Mouse (Mus musculus) MEL (cell line): ENCODE measurements around the gene Adamtsl2. TPM values are rescaled to one million over a fixed set of nuclear protein-coding genes. Genes with fewer than 3 reads are reported as not detected.

Experiments
- DNase-seq: peaks from one replicate; pipeline ENCODE4 v3.0.0; 2011; ENCODE audit warnings: low read depth, low spot score
- H3K27ac ChIP-seq: 2 replicates; pipeline ENCODE4 v1.5.1; 2012; ENCODE audit warnings: low read depth, mild to moderate bottlenecking, control low read depth, low read length, moderate library complexity; ENCODE audit not compliant: control insufficient read depth
- H3K27me3 ChIP-seq, 2 experiments: fragments of 150-350 bp in 1 of 2; sonication (generic) in 1 of 2; 2 replicates each; pipeline ENCODE4 v1.6.1; 2012; ENCODE audit warnings: low read length in 2 of 2, mild to moderate bottlenecking in 2 of 2, improper control_type of control experiment in 1 of 2, moderate library complexity in 1 of 2; ENCODE audit not compliant: insufficient read depth in 2 of 2, control insufficient read depth in 1 of 2
- H3K36me3 ChIP-seq, 2 experiments: 2 replicates each; pipeline ENCODE4 v1.6.1; 2012 to 2014; ENCODE audit warnings: low read length in 2 of 2, improper control_type of control experiment in 1 of 2, inconsistent platforms in 1 of 2, mild to moderate bottlenecking in 1 of 2; ENCODE audit not compliant: insufficient read depth in 2 of 2, control insufficient read depth in 1 of 2
- H3K4me1 ChIP-seq, 2 experiments: fragments of 150-350 bp in 1 of 2; sonication (generic) in 1 of 2; 2 replicates each; pipeline ENCODE4 v1.6.1; 2012; ENCODE audit warnings: low read length in 2 of 2, improper control_type of control experiment in 1 of 2, mild to moderate bottlenecking in 1 of 2; ENCODE audit not compliant: insufficient read depth in 2 of 2, control insufficient read depth in 1 of 2
- H3K4me3 ChIP-seq, 2 experiments: fragments of 150-350 bp in 1 of 2; sonication (generic) in 1 of 2; 2 replicates each; pipeline ENCODE4 v1.5.1; 2012; ENCODE audit warnings: low read depth in 2 of 2, low read length in 2 of 2, mild to moderate bottlenecking in 2 of 2, moderate library complexity in 2 of 2, control low read depth in 1 of 2, improper control_type of control experiment in 1 of 2; ENCODE audit not compliant: control insufficient read depth in 1 of 2, insufficient read depth in 1 of 2
- H3K79me2 ChIP-seq: 2 replicates; pipeline ENCODE4 v1.6.1; 2012; ENCODE audit warnings: mild to moderate bottlenecking, low read length, moderate library complexity; ENCODE audit not compliant: control insufficient read depth, poor library complexity, insufficient read depth
- H3K9ac ChIP-seq: 2 replicates; pipeline ENCODE4 v1.6.1; 2012; ENCODE audit warnings: low read depth, mild to moderate bottlenecking, control low read depth, low read length, moderate library complexity; ENCODE audit not compliant: control insufficient read depth, poor library complexity, severe bottlenecking
- H3K9me3 ChIP-seq: fragments of 150-350 bp; sonication (generic); replicated peaks from 2 replicates; pipeline ENCODE4 v1.6.1; 2012; ENCODE audit warnings: mild to moderate bottlenecking, low read length, improper control_type of control experiment, moderate library complexity; ENCODE audit not compliant: insufficient read depth
- BHLHE40 ChIP-seq: IDR thresholded peaks from 2 replicates; pipeline ENCODE4 v1.6.1; 2012; ENCODE audit warnings: low read depth, mild to moderate bottlenecking, inconsistent platforms, low read length, improper control_type of control experiment, borderline replicate concordance
- CHD2 ChIP-seq: IDR thresholded peaks from 2 replicates; pipeline ENCODE4 v1.6.1; 2011; ENCODE audit warnings: low read length, improper control_type of control experiment
- CTCF ChIP-seq, 3 experiments: IDR thresholded peaks in 2 of 3; conservative IDR thresholded peaks in 1 of 3; 2 replicates each; pipeline ENCODE4 v1.5.1; 2011 to 2012; ENCODE audit warnings: low read length in 3 of 3, low read depth in 2 of 3, mild to moderate bottlenecking in 2 of 3, improper control_type of control experiment in 1 of 3, inconsistent platforms in 1 of 3, mixed read lengths in 1 of 3, moderate library complexity in 1 of 3; ENCODE audit not compliant: control insufficient read depth in 1 of 3, insufficient read depth in 1 of 3, poor library complexity in 1 of 3, severe bottlenecking in 1 of 3
- E2F4 ChIP-seq: IDR thresholded peaks from 2 replicates; pipeline ENCODE4 v1.6.1; 2011; ENCODE audit warnings: low read depth, low read length, improper control_type of control experiment, borderline replicate concordance
- ELF1 ChIP-seq: IDR thresholded peaks from 2 replicates; pipeline ENCODE4 v1.6.1; 2014; ENCODE audit warnings: low read depth, mild to moderate bottlenecking, inconsistent platforms, low read length, improper control_type of control experiment, moderate library complexity
- EP300 ChIP-seq, 2 experiments: IDR thresholded peaks; 2 replicates each; pipeline ENCODE4 v1.6.1; 2011; ENCODE audit warnings: improper control_type of control experiment in 2 of 2, low read length in 2 of 2, low read depth in 1 of 2, mild to moderate bottlenecking in 1 of 2
- ETS1 ChIP-seq: IDR thresholded peaks from 2 replicates; pipeline ENCODE4 v1.6.1; 2012; ENCODE audit warnings: low read depth, mild to moderate bottlenecking, inconsistent platforms, low read length, improper control_type of control experiment, moderate library complexity
- GATA1 ChIP-seq: IDR thresholded peaks from 2 replicates; pipeline ENCODE4 v1.6.1; 2011; ENCODE audit warnings: low read depth, low read length, improper control_type of control experiment
- HCFC1 ChIP-seq: IDR thresholded peaks from 2 replicates; pipeline ENCODE4 v1.6.1; 2012; ENCODE audit warnings: low read depth, mild to moderate bottlenecking, inconsistent platforms, low read length, improper control_type of control experiment, moderate library complexity
- JUND ChIP-seq: IDR thresholded peaks from 2 replicates; pipeline ENCODE4 v1.6.1; 2011; ENCODE audit warnings: low read depth, mild to moderate bottlenecking, improper control_type of control experiment, low read length
- KAT2A ChIP-seq: conservative IDR thresholded peaks from 2 replicates; pipeline ENCODE4 v1.6.1; 2012; ENCODE audit warnings: low read depth, low read length, improper control_type of control experiment, inconsistent platforms
- MAX ChIP-seq: IDR thresholded peaks from 2 replicates; pipeline ENCODE4 v1.6.1; 2011; ENCODE audit warnings: low read length, improper control_type of control experiment
- MAZ ChIP-seq: IDR thresholded peaks from 2 replicates; pipeline ENCODE4 v1.6.1; 2012; ENCODE audit warnings: low read depth, mild to moderate bottlenecking, inconsistent platforms, low read length, improper control_type of control experiment
- MEF2A ChIP-seq: IDR thresholded peaks from 2 replicates; pipeline ENCODE4 v1.6.1; 2014; ENCODE audit warnings: low read depth, mild to moderate bottlenecking, inconsistent platforms, low read length, improper control_type of control experiment; ENCODE audit not compliant: poor library complexity, insufficient replicate concordance, severe bottlenecking; ENCODE audit errors: extremely low read depth
- MYC ChIP-seq: IDR thresholded peaks from 2 replicates; pipeline ENCODE4 v1.6.1; 2011; ENCODE audit warnings: low read depth, mild to moderate bottlenecking, low read length, improper control_type of control experiment, moderate library complexity
- NELFE ChIP-seq: IDR thresholded peaks from 2 replicates; pipeline ENCODE4 v1.6.1; 2011; ENCODE audit warnings: low read depth, low read length, improper control_type of control experiment
- POLR2AphosphoS5 ChIP-seq: IDR thresholded peaks from 2 replicates; pipeline ENCODE4 v1.6.1; 2012; ENCODE audit warnings: low read depth, borderline replicate concordance, mild to moderate bottlenecking, inconsistent platforms, low read length, moderate library complexity, mixed read lengths
- RAD21 ChIP-seq: IDR thresholded peaks from 2 replicates; pipeline ENCODE4 v1.6.1; 2011; ENCODE audit warnings: mild to moderate bottlenecking, low read depth, low read length, improper control_type of control experiment
- RCOR1 ChIP-seq: IDR thresholded peaks from 2 replicates; pipeline ENCODE4 v1.6.1; 2012; ENCODE audit warnings: low read depth, mild to moderate bottlenecking, inconsistent platforms, low read length, improper control_type of control experiment
- ZNF384 ChIP-seq: IDR thresholded peaks from 2 replicates; pipeline ENCODE4 v1.6.1; 2012; ENCODE audit warnings: low read depth, mild to moderate bottlenecking, inconsistent platforms, low read length, improper control_type of control experiment
- polyA plus RNA-seq, 2 experiments: library from polyadenylated mRNA; stranded (reverse) in 1 of 2; unstranded in 1 of 2; fragments of >175 nt in 1 of 2; fragments of >200 nt in 1 of 2; gene quantifications; 2 replicates each; pipeline versions ENCODE4 v1.2.1 to v1.2.4; 2012; ENCODE audit warnings: low replicate concordance in 2 of 2, low read depth in 1 of 2; ENCODE audit not compliant: insufficient read length in 2 of 2, insufficient read depth in 1 of 2, missing spikeins in 1 of 2
- total RNA-seq: library from RNA; depleted of rRNA; stranded (reverse); fragments of 300-350 nt; gene quantifications from 2 replicates; pipeline ENCODE4 v1.2.3, GENCODE M21; 2012

Gene Adamtsl2
- total and polyA plus RNA-seq, 3 experiments = not detected

GRCm38 (mm10) chr2:27119766-27120165, 40.6 kb downstream of the Adamtsl2 start:
- no peaks in the 10 kb centered on the region for H3K9me3 ChIP-seq
- H3K79me2 ChIP-seq = no peaks in the 10 kb centered on the region
- H3K4me3 ChIP-seq = no peak overlapping the region
- H3K9ac ChIP-seq = no peak overlapping the region
- H3K4me1 ChIP-seq = no peaks in the 10 kb centered on the region
- no peak for DNase-seq
- H3K27me3 ChIP-seq = peaks cover 0 to 4% of the 10 kb centered on the region in 2 experiments
- no peak overlapping the region for H3K27ac ChIP-seq
- TF ChIP-seq RCOR1 = no peak
- H3K36me3 ChIP-seq = no peaks in the 10 kb centered on the region

GRCm38 (mm10) chr2:27120241-27120641, 41.1 kb downstream of the Adamtsl2 start:
- no peak overlapping the region for H3K9ac ChIP-seq
- H3K9me3 ChIP-seq = no peaks in the 10 kb centered on the region
- H3K4me3 ChIP-seq = no peak overlapping the region
- TF ChIP-seq CHD2 (no peak), KAT2A (no peak), EP300 (IDR thresholded peaks at IDR 0.05; ENCODE audit: low read depth in 1 of 2, low read length in 2 of 2) (no peak), MAX (no peak), E2F4 (no peak), MEF2A (no peak), POLR2AphosphoS5 (no peak), JUND (no peak), HCFC1 (no peak), ELF1 (no peak), ETS1 (no peak), RCOR1 (no peak), BHLHE40 (no peak), RAD21 (no peak), ZNF384 (no peak), NELFE (no peak), GATA1 (no peak), MAZ (no peak), CTCF (IDR thresholded peaks at IDR 0.05 in 2 of 3, conservative IDR thresholded peaks at IDR 0.05 in 1 of 3; ENCODE audit: control insufficient read depth in 1 of 3, insufficient read depth in 1 of 3, low read depth in 2 of 3, low read length in 3 of 3, poor library complexity in 1 of 3, severe bottlenecking in 1 of 3) (no peak), MYC (no peak)
- TF ChIP-seq, all 39 proteins: peak for 0
- Histone ChIP-seq H3K79me2 (no peaks in the 10 kb centered on the region), H3K27ac (no peak overlapping the region), H3K4me1 (no peaks in the 10 kb centered on the region), H3K27me3 (peaks cover 0 to 4% of the 10 kb centered on the region in 2 experiments), H3K36me3 (no peaks in the 10 kb centered on the region)
- DNase-seq = no peak
